Mouse (Mus musculus): ENCODE measurements around the gene Reep3.

- TF ChIP-seq IRF4 (IDR thresholded peaks at IDR 0.05; ENCODE audit: low read depth, low read length) (no peak), CTCF (conservative IDR thresholded peaks at IDR 0.05 in 1 of 2, IDR thresholded peaks at IDR 0.05 in 1 of 2; ENCODE audit: low read depth in 2 of 2, low read length in 2 of 2) (no peak), EP300 (IDR thresholded peaks at IDR 0.05; ENCODE audit: low read length) (no peak), MAZ (IDR thresholded peaks at IDR 0.05; ENCODE audit: low read depth, low read length) (no peak), POLR2A (IDR thresholded peaks at IDR 0.05; ENCODE audit: low read depth, low read length) (no peak), ETS1 (conservative IDR thresholded peaks at IDR 0.05; ENCODE audit: low read depth, low read length) (no peak), HCFC1 (IDR thresholded peaks at IDR 0.05; ENCODE audit: low read depth, low read length) (no peak), CHD1 (IDR thresholded peaks at IDR 0.05; ENCODE audit: low read depth, low read length) (no peak), MAX (IDR thresholded peaks at IDR 0.05; ENCODE audit: low read length) (no peak), USF1 (IDR thresholded peaks at IDR 0.05; ENCODE audit: low read depth, low read length) (no peak), TCF12 (IDR thresholded peaks at IDR 0.05; ENCODE audit: low read depth, low read length) (no peak), TBP (conservative IDR thresholded peaks at IDR 0.05; ENCODE audit: low read depth, low read length) (no peak)
These were observed 48.9 kb upstream of the Reep3 start for GRCm38 (mm10) chr10:67145623-67146022.

Data from CH12.LX (cell line).